Mouse (Mus musculus): ENCODE measurements around the gene Gjc1.

Gene Gjc1

GRCm38 (mm10) chr11:102770662-102771435, 48.7 kb downstream of the Gjc1 start:
- peak; percentile 39 for DNase-seq

DNA sequence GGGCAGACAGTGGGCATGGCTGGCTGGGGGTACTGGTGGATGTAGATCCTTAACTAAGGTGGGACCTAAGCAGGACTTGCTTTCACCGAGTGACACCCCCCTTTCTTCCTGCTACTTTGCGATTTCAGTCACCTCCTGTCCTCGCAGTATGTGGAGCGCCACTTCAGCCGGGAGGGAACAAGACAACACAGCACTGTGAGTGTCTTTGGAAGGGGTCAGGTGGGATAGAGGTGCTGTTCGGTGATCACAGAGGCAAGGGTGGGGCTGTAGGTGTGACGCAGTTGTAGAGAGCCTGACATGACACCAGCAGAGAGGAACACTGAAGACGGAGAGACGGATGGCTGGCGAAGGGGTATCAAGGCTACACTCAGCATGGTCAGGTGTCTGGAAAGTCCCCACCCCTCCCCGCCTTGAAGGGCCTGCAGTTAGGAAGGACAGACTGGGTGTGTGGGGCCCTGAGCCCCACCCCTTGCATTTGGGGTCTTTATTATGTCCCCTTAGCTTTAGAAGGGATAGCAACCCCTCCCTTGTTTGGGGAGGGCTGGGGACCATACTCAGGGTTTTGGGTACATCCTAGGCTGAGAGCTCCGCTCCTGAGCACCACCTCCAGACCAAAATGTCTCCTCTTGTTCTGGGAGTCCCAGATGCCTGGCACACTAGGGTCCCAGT, 49.4 kb downstream of the Gjc1 start:
- peak; percentile 40 for DNase-seq

DNA sequence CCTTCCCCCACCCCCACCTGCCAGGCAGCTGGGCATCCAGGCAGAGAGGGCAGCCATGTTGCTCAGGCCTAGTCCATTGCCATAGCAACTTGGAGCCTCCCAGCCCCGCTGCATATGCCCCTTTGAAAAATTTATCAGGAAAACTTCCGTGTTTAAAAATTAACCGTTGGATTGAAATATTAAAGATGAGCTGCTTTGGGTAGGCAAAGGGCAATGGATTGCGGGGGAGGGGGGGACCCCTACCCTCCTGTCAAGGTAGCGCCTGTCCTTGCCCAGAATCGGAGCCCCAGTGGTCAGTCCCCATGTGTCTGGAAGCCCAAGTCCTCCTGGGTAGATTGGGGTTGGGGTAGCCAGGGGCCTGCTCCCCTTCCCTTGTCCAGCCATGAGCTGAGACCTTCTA, 50.4 kb downstream of the Gjc1 start:
- peak; percentile 32 for DNase-seq

DNA sequence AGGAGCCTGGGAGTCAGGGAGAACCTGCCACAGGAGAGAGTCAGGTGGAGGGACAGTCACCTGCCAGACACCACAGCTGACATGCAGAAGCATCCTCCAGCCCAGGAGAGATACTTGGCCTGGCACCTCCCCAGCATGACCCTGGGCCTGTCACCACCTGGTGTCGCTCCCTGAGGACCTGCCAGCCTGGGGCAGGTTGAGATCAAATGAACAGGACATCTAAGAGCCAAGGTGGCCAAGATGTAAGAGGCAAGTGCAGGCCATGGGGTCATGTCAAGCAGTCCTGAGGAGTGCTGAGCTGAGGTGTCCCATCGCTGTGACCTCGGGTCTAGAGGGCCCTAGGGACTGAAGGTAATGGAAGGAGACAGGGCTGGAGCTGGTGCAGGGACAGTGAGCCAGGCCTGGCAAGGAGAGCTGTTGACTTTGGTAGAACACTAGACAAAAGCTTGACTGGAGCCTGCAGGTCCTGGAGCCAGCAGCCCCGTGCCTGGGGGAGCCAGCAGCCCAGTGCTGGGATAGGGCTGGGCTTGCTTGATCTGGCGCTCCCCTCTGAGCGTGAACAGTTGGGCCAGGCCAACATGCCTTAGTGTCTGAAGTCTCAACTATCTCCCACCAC, 52.3 kb downstream of the Gjc1 start:
- DNase-seq: peak; percentile 56

- DNase-seq: peak; percentile 38
Observed at GRCm38 (mm10) chr11:102765416-102765815, 54.1 kb downstream of the Gjc1 start.

- DNase-seq: peak; percentile 53
Observed at GRCm38 (mm10) chr11:102763009-102763767, 56.3 kb downstream of the Gjc1 start.

- DNase-seq: peak; percentile 54
Observed at GRCm38 (mm10) chr11:102762248-102762647, 57.3 kb downstream of the Gjc1 start.

- DNase-seq: no peak
Observed at GRCm38 (mm10) chr11:102761309-102762210, 57.9 kb downstream of the Gjc1 start, which contains the start of gene Adam11. Adam11 (plus strand) TSS chr11:102761439.

GRCm38 (mm10) chr11:102760805-102761308, 58.6 kb downstream of the Gjc1 start:
- DNase-seq: no peak

- no peak for DNase-seq
Observed at GRCm38 (mm10) chr11:102758977-102759376, 60.5 kb downstream of the Gjc1 start.

- no peak for DNase-seq
Observed at GRCm38 (mm10) chr11:102755391-102755790, 64.1 kb downstream of the Gjc1 start.

DNA sequence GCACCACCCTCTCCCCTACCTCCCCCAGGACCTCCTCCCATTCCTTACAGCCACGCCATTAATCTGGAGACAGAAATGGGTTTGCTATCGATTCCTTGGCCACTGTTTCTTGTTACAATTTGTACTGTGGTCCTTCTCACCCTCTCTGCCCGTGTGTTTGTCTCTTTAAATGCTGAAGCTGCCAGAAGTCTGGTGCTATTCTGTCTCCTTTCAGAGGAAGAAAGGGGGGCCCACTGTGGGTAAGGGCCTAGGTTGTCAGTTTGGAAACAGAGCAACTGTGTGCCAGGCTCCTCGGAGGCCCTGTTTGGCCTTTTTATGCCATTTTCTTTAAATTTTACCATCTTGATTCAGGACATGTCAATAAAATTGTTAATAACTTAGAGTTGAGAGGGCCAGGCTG, 65.1 kb downstream of the Gjc1 start:
- DNase-seq: no peak

DNA sequence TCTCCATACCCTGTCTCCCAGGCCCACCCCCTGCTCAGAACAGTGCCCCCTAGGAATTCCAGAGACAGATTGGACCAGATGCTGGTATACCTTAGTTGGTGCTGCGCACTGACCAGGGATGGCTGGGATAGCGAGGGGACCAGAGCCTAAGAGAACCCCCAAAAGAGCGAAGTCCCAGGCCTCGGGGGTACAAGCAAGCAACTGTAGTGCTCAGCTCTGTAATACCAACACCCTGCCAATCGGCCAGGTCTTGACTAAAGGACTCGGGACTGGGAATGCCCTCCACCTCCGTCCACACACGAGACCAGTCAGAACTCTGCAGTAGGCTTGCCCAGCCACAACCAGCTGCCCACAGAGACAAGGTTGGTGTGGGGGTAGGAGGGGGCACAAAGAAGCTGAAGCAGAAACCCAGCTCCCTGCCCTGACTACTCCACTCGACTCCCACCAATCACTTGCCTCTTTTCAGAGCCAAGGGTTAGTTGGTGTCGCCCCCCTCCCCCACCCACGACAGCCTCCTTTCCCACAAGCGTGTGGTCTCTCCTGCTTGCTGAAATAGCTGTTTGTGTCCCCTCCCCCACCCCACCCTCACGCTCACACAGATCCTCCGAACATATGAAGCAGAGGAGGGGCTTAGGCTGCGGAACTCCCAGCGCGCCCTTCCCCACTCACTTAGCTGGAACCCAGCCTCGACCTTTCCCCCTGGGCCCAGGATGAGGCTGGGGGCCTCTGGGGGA, 65.7 kb downstream of the Gjc1 start:
- no peak for DNase-seq

GRCm38 (mm10) chr11:102752896-102753590, 66.5 kb downstream of the Gjc1 start:
- no peak for DNase-seq

GRCm38 (mm10) chr11:102749712-102750111, 69.8 kb downstream of the Gjc1 start:
- no peak for DNase-seq

All from cerebellum, adult 11 months (tissue).